Mouse (Mus musculus) small intestine, adult 2 months (tissue): ENCODE measurements around the gene Ppp2r1b.

Experiments used
- CTCF ChIP-seq: fragments of 200-500 bp; IDR thresholded peaks from 2 replicates; pipeline ENCODE4 v1.5.1; 2012; ENCODE audit warnings: low read depth, mild to moderate bottlenecking, control low read depth, inconsistent platforms, low read length, moderate library complexity, mixed read lengths; ENCODE audit not compliant: insufficient replicate concordance, insufficient read length; ENCODE audit errors: extremely low read depth
- POLR2A ChIP-seq: fragments of 200-500 bp; IDR thresholded peaks from 2 replicates; pipeline ENCODE4 v1.6.1; 2012; ENCODE audit warnings: low read depth, mild to moderate bottlenecking, control low read depth, inconsistent platforms, low read length, moderate library complexity

- no peak for TF ChIP-seq CTCF
- TF ChIP-seq POLR2A, result no peak
Observed at GRCm38 (mm10) chr9:50850713-50851112, 5.6 kb downstream of the Ppp2r1b start.
